Mouse (Mus musculus) adrenal gland (tissue): Measurements from ENCODE around the gene D13Ertd608e.
"Not testable (repeated sequence)": the region's sequence is repeated elsewhere in the genome, so short reads cannot be mapped to it uniquely, and the experiment has no call there.

ENCODE experiments used
- intact Hi-C: fragments of 180-260 bp; cut with DNase I; formaldehyde crosslinking; loops from one replicate; pipeline ENCODE4 v1.15.1; 2025
- long read RNA-seq, 2 experiments: library from polyadenylated mRNA; unstranded; transcript quantifications; one replicate each; pipeline ENCODE4 v2.0.0; 2020; ENCODE audit warnings: borderline replicate concordance in 1 of 2; ENCODE audit not compliant: insufficient replicate concordance in 1 of 2

Gene D13Ertd608e
- long read RNA-seq, experiment 1: 0 reads
- long read RNA-seq, experiment 2: 0 reads

- intact Hi-C loops: not testable (repeated sequence)
These were observed at the start of gene D13Ertd608e for GRCm38 (mm10) chr13:119835320-119836056. Gene D13Ertd608e, plus strand, starts transcription at chr13:119836006.

GRCm38 (mm10) chr13:119789851-119790717, 45.7 kb upstream of the D13Ertd608e start:
- intact Hi-C loops: loop anchor here (5.0 kb wide), 1 partner anchor 153 kb away; no protein-coding TSS in a partner anchor

GRCm38 (mm10) chr13:119790761-119791579, 44.8 kb upstream of the D13Ertd608e start, which contains the start of gene Zfp131:
Gene Zfp131, minus strand, starts transcription at chr13:119790889.
- intact Hi-C loops: no loop called here

- intact Hi-C loops: no loop called here
These were observed 44.1 kb upstream of the D13Ertd608e start for GRCm38 (mm10) chr13:119791580-119792135.

- intact Hi-C loops: no loop called here
These were observed 42.9 kb upstream of the D13Ertd608e start for GRCm38 (mm10) chr13:119792791-119793404.

- intact Hi-C loops: no loop called here
These were observed 38.1 kb upstream of the D13Ertd608e start for GRCm38 (mm10) chr13:119797656-119798055.

GRCm38 (mm10) chr13:119808937-119809336, 26.9 kb upstream of the D13Ertd608e start:
- intact Hi-C loops: no loop called here

GRCm38 (mm10) chr13:119810031-119810430, 25.8 kb upstream of the D13Ertd608e start:
- intact Hi-C loops: no loop called here

GRCm38 (mm10) chr13:119816798-119817197, 19.0 kb upstream of the D13Ertd608e start:
- intact Hi-C loops: no loop called here

- intact Hi-C loops: no loop called here
These were observed 18.1 kb upstream of the D13Ertd608e start for GRCm38 (mm10) chr13:119817579-119818206.

- intact Hi-C loops: not testable (repeated sequence)
These were observed 5.7 kb upstream of the D13Ertd608e start, which contains the start of gene AF067063 for GRCm38 (mm10) chr13:119830116-119830515. Gene AF067063, minus strand, starts transcription at chr13:119830216.

GRCm38 (mm10) chr13:119836324-119836811, 562 bp downstream of the D13Ertd608e start:
- intact Hi-C loops: not testable (repeated sequence)

GRCm38 (mm10) chr13:119837719-119838337, 2.0 kb downstream of the D13Ertd608e start:
- intact Hi-C loops: not testable (repeated sequence)

- intact Hi-C loops: not testable (repeated sequence)
These were observed 4.2 kb downstream of the D13Ertd608e start for GRCm38 (mm10) chr13:119839982-119840381.

- intact Hi-C loops: not testable (repeated sequence)
These were observed 26.6 kb downstream of the D13Ertd608e start for GRCm38 (mm10) chr13:119862399-119862798.

- intact Hi-C loops: not testable (repeated sequence)
These were observed 28.7 kb downstream of the D13Ertd608e start for GRCm38 (mm10) chr13:119864395-119864999.

- intact Hi-C loops: not testable (repeated sequence)
These were observed 51.1 kb downstream of the D13Ertd608e start for GRCm38 (mm10) chr13:119886896-119887295.

GRCm38 (mm10) chr13:119894685-119895084, 58.9 kb downstream of the D13Ertd608e start, which contains the start of gene Tcstv1:
Gene Tcstv1, minus strand, starts transcription at chr13:119894785.
- intact Hi-C loops: not testable (repeated sequence)
